Mouse (Mus musculus): ENCODE measurements at regions not wholly inside any gene's neighbourhood (a gene's known extent, or its start where the extent isn't known, plus 50 kb on each side); places are given as distances from the start of the nearest gene placed in this dataset.

GRCm38 (mm10) chr9:31611036-31611695 lies 146.9 kb upstream of the Tmem45b start:
- TF ChIP-seq CTCF (IDR thresholded peaks at IDR 0.05 in 2 of 3, conservative IDR thresholded peaks at IDR 0.05 in 1 of 3; ENCODE audit: control insufficient read depth in 1 of 3, insufficient read depth in 1 of 3, low read depth in 2 of 3, low read length in 3 of 3, poor library complexity in 1 of 3, severe bottlenecking in 1 of 3) (no peak), USF2 (IDR thresholded peaks at IDR 0.05; ENCODE audit: borderline replicate concordance in 1 of 2, insufficient read depth in 1 of 2, low read depth in 1 of 2, low read length in 2 of 2) (no peak)

Measured in MEL (cell line).